Mouse (Mus musculus) limb, embryonic 11.5 days (tissue): ENCODE measurements around the gene Kcnd3. TPM values are rescaled to one million over a fixed set of nuclear protein-coding genes. Genes with fewer than 3 reads are reported as not detected.

Experiments used
- ATAC-seq: fragments of 200-750 bp; cut with Nextera tagmentation; 2 replicates; pipeline ENCODE4 v1.8.0; 2017; ENCODE audit warnings: low read depth; ENCODE audit not compliant: insufficient number of reproducible peaks, low FRiP score, low TSS enrichment
- DNase-seq: peaks from one replicate; pipeline ENCODE4 v3.0.0-alpha.2; 2015; ENCODE audit warnings: low spot score
- H3K27ac ChIP-seq: fragments of 300-500 bp; sonication (generic); replicated peaks from 2 replicates; pipeline ENCODE4 v1.5.1; 2014; ENCODE audit warnings: low read depth, mild to moderate bottlenecking, low read length
- H3K27me3 ChIP-seq: fragments of 300-500 bp; sonication (generic); 2 replicates; pipeline ENCODE4 v1.6.1; 2014; ENCODE audit warnings: mild to moderate bottlenecking, low read length, mixed read lengths; ENCODE audit not compliant: control insufficient read depth, insufficient read depth
- H3K36me3 ChIP-seq: fragments of 300-500 bp; sonication (generic); 2 replicates; pipeline ENCODE4 v1.6.1; 2014; ENCODE audit warnings: mild to moderate bottlenecking, low read length, moderate library complexity, mixed read lengths; ENCODE audit not compliant: control insufficient read depth, insufficient read depth
- H3K4me1 ChIP-seq: fragments of 300-500 bp; sonication (generic); 2 replicates; pipeline ENCODE4 v1.6.1; 2014; ENCODE audit warnings: low read length, mixed read lengths; ENCODE audit not compliant: control insufficient read depth, insufficient read depth
- H3K4me2 ChIP-seq: fragments of 300-500 bp; sonication (generic); 2 replicates; pipeline ENCODE4 v1.6.1; 2014; ENCODE audit warnings: low read depth, mild to moderate bottlenecking, moderate library complexity; ENCODE audit not compliant: severe bottlenecking
- H3K4me3 ChIP-seq: fragments of 300-500 bp; sonication (generic); 2 replicates; pipeline ENCODE4 v1.5.1; 2014; ENCODE audit warnings: low read depth, low read length
- H3K9ac ChIP-seq: fragments of 300-500 bp; sonication (generic); 2 replicates; pipeline ENCODE4 v1.6.1; 2014; ENCODE audit warnings: mild to moderate bottlenecking, low read length
- H3K9me3 ChIP-seq: fragments of 300-500 bp; sonication (generic); 2 replicates; pipeline ENCODE4 v1.6.1; 2016; ENCODE audit warnings: low read length; ENCODE audit not compliant: control insufficient read depth
- WGBS: fragments of 180-500 bp; shearing (Covaris S2); extraction: QIAGEN DNeasy Blood & Tissue Kit; methylation state at CpG from one replicate; pipeline ENCODE4 v1.1.7; 2014; 5-methylcytosine and 5-hydroxymethylcytosine counted together
- polyA plus RNA-seq: library from polyadenylated mRNA; unstranded; fragments of >200 nt; fragmentation: Nextera tagmentation; extraction: Ambion mirVana; gene quantifications from 2 replicates; pipeline ENCODE4 v1.2.1, GENCODE M21; 2014

Kcnd3 gene
- polyA plus RNA-seq, 1 experiment from 2014 or later, result 0.12 TPM

- no peak overlapping the region for H3K27ac ChIP-seq
- WGBS, result 93% methylated on average over 2 of the region's 2 CpGs
These were observed 236.4 kb downstream of the Kcnd3 start for GRCm38 (mm10) chr3:105688536-105688935.

GRCm38 (mm10) chr3:105693327-105694080, 241.4 kb downstream of the Kcnd3 start:
- Histone ChIP-seq H3K4me2 (no peak overlapping the region), H3K9me3 (no peaks in the 10 kb centered on the region), H3K36me3 (no peaks in the 10 kb centered on the region), H3K9ac (no peak overlapping the region), H3K4me3 (no peak overlapping the region), H3K27me3 (peaks cover 8% of the 10 kb centered on the region; the same call in 1 of the 2 replicates), H3K27ac (no peak overlapping the region), H3K4me1 (no peaks in the 10 kb centered on the region)
- DNase-seq (no peak), ATAC-seq (no peak)
- WGBS, result 73% methylated on average over 14 of the region's 14 CpGs

More at GRCm38 (mm10) chr3:105688536-105688935, 236.4 kb downstream of the Kcnd3 start:
- Histone ChIP-seq H3K4me2 (no peak overlapping the region), H3K27me3 (no peaks in the 10 kb centered on the region), H3K9ac (no peak overlapping the region), H3K4me1 (no peaks in the 10 kb centered on the region), H3K4me3 (no peak overlapping the region), H3K9me3 (no peaks in the 10 kb centered on the region), H3K36me3 (no peaks in the 10 kb centered on the region)
- DNase-seq, result no peak
- no peak for ATAC-seq

- peak overlapping the region; percentile 1; the same call in 1 of the 2 replicates for H3K4me2 ChIP-seq
- H3K4me3 ChIP-seq, result no peak overlapping the region
- no peak overlapping the region for H3K9ac ChIP-seq
- ATAC-seq, result no peak
- no peak for DNase-seq
- 34% methylated on average over 20 of the region's 20 CpGs for WGBS
- no peaks in the 10 kb centered on the region for H3K36me3 ChIP-seq
- no peak overlapping the region for H3K27ac ChIP-seq
- H3K4me1 ChIP-seq, result no peaks in the 10 kb centered on the region
- H3K9me3 ChIP-seq, result no peaks in the 10 kb centered on the region
- H3K27me3 ChIP-seq, result peaks cover 8% of the 10 kb centered on the region; the same call in 1 of the 2 replicates
These were observed 243.6 kb downstream of the Kcnd3 start for GRCm38 (mm10) chr3:105695476-105696386.

GRCm38 (mm10) chr3:105696387-105697147, 244.4 kb downstream of the Kcnd3 start:
- Histone ChIP-seq H3K36me3 (no peaks in the 10 kb centered on the region), H3K9me3 (no peaks in the 10 kb centered on the region), H3K9ac (no peak overlapping the region), H3K4me3 (no peak overlapping the region), H3K27ac (no peak overlapping the region), H3K27me3 (peaks cover 8% of the 10 kb centered on the region; the same call in 1 of the 2 replicates), H3K4me2 (no peak overlapping the region), H3K4me1 (no peaks in the 10 kb centered on the region)
- DNase-seq (no peak), ATAC-seq (no peak)
- 69% methylated on average over 17 of the region's 17 CpGs for WGBS

- WGBS, result 71% methylated on average over 5 of the region's 5 CpGs
- Histone ChIP-seq H3K9me3 (no peaks in the 10 kb centered on the region), H3K27ac (no peak overlapping the region), H3K4me2 (no peak overlapping the region), H3K9ac (no peak overlapping the region), H3K27me3 (peaks cover 8% of the 10 kb centered on the region; the same call in 1 of the 2 replicates), H3K4me3 (no peak overlapping the region), H3K4me1 (no peaks in the 10 kb centered on the region), H3K36me3 (no peaks in the 10 kb centered on the region)
- ATAC-seq, result no peak
- no peak for DNase-seq
These were observed 245.0 kb downstream of the Kcnd3 start for GRCm38 (mm10) chr3:105697148-105697441.

GRCm38 (mm10) chr3:105698311-105698710, 246.2 kb downstream of the Kcnd3 start:
- H3K9me3 ChIP-seq, result no peaks in the 10 kb centered on the region
- no peaks in the 10 kb centered on the region for H3K36me3 ChIP-seq
- 86% methylated on average over 1 of the region's 1 CpGs for WGBS
- H3K4me1 ChIP-seq, result no peaks in the 10 kb centered on the region
- ATAC-seq (no peak), DNase-seq (no peak)
- no peak overlapping the region for H3K4me2 ChIP-seq
- peaks cover 8% of the 10 kb centered on the region; the same call in 1 of the 2 replicates for H3K27me3 ChIP-seq
- H3K9ac ChIP-seq, result no peak overlapping the region
- H3K27ac ChIP-seq, result no peak overlapping the region
- H3K4me3 ChIP-seq, result no peak overlapping the region

- peaks cover 7% of the 10 kb centered on the region; the same call in 1 of the 2 replicates for H3K27me3 ChIP-seq
- no peak overlapping the region for H3K27ac ChIP-seq
- H3K4me1 ChIP-seq, result no peaks in the 10 kb centered on the region
- WGBS, result 41% methylated on average over 3 of the region's 3 CpGs
- DNase-seq, result no peak
- no peaks in the 10 kb centered on the region for H3K36me3 ChIP-seq
- no peak overlapping the region for H3K4me3 ChIP-seq
- no peak for ATAC-seq
- H3K9me3 ChIP-seq, result no peaks in the 10 kb centered on the region
- H3K4me2 ChIP-seq, result no peak overlapping the region
- no peak overlapping the region for H3K9ac ChIP-seq
These were observed 247.3 kb downstream of the Kcnd3 start for GRCm38 (mm10) chr3:105699241-105699933.
